Mouse (Mus musculus): Measurements from ENCODE around the gene Gm12258.
A peak's percentile ranks its signal among the peaks of the same experiment; 100 is the strongest.
"Not testable (repeated sequence)": the region's sequence is repeated elsewhere in the genome, so short reads cannot be mapped to it uniquely, and the experiment has no call there.

Gene Gm12258

GRCm38 (mm10) chr11:58846919-58847461, at the start of gene Gm12258:
Gene Gm12258 (plus strand): TSS chr11:58847158.
- DNase-seq (ENCODE audit: low read depth, low spot score) = peak; percentile 100

GRCm38 (mm10) chr11:58799747-58800146, 47.2 kb upstream of the Gm12258 start:
- DNase-seq (ENCODE audit: low read depth, low spot score) = no peak

GRCm38 (mm10) chr11:58801558-58802228, 45.3 kb upstream of the Gm12258 start, which contains the start of gene Fam183b:
Gene Fam183b (minus strand): TSS chr11:58801960.
- no peak for DNase-seq (ENCODE audit: low read depth, low spot score)

GRCm38 (mm10) chr11:58803871-58804270, 43.1 kb upstream of the Gm12258 start:
- no peak for DNase-seq (ENCODE audit: low read depth, low spot score)

GRCm38 (mm10) chr11:58804393-58804792, 42.6 kb upstream of the Gm12258 start:
- no peak for DNase-seq (ENCODE audit: low read depth, low spot score)

- DNase-seq (ENCODE audit: low read depth, low spot score) = no peak
Observed at GRCm38 (mm10) chr11:58812001-58812400, 35.0 kb upstream of the Gm12258 start.

- DNase-seq (ENCODE audit: low read depth, low spot score) = not testable (repeated sequence)
Observed at GRCm38 (mm10) chr11:58814700-58815099, 32.3 kb upstream of the Gm12258 start, which contains the start of gene Olfr313. Gene Olfr313 (plus strand): TSS chr11:58815000.

- no peak for DNase-seq (ENCODE audit: low read depth, low spot score)
Observed at GRCm38 (mm10) chr11:58815676-58816075, 31.3 kb upstream of the Gm12258 start.

GRCm38 (mm10) chr11:58828937-58829336, 18.0 kb upstream of the Gm12258 start, which contains the start of gene Olfr312:
Gene Olfr312 (plus strand): TSS chr11:58829237.
- DNase-seq (ENCODE audit: low read depth, low spot score) = not testable (repeated sequence)

- DNase-seq (ENCODE audit: low read depth, low spot score) = no peak
Observed at GRCm38 (mm10) chr11:58829764-58830163, 17.2 kb upstream of the Gm12258 start.

GRCm38 (mm10) chr11:58832541-58832940, 14.4 kb upstream of the Gm12258 start:
- DNase-seq (ENCODE audit: low read depth, low spot score) = not testable (repeated sequence)

- DNase-seq (ENCODE audit: low read depth, low spot score) = not testable (repeated sequence)
Observed at GRCm38 (mm10) chr11:58838951-58839350, 8.0 kb upstream of the Gm12258 start, which contains the start of gene Olfr311. Gene Olfr311 (plus strand): TSS chr11:58839251.

GRCm38 (mm10) chr11:58847636-58848035, 678 bp downstream of the Gm12258 start:
- DNase-seq (ENCODE audit: low read depth, low spot score) = no peak

GRCm38 (mm10) chr11:58849731-58850130, 2.8 kb downstream of the Gm12258 start:
- DNase-seq (ENCODE audit: low read depth, low spot score) = no peak

GRCm38 (mm10) chr11:58860744-58861143, 13.8 kb downstream of the Gm12258 start:
- DNase-seq (ENCODE audit: low read depth, low spot score) = no peak

GRCm38 (mm10) chr11:58867039-58867953, 20.3 kb downstream of the Gm12258 start, which contains the start of gene 2810021J22Rik:
Gene 2810021J22Rik (plus strand): TSS chr11:58867216.
- peak; percentile 65 for DNase-seq (ENCODE audit: low read depth, low spot score)

- no peak for DNase-seq (ENCODE audit: low read depth, low spot score)
Observed at GRCm38 (mm10) chr11:58867954-58868330, 21.0 kb downstream of the Gm12258 start.

GRCm38 (mm10) chr11:58870961-58871360, 24.0 kb downstream of the Gm12258 start:
- no peak for DNase-seq (ENCODE audit: low read depth, low spot score)

- DNase-seq (ENCODE audit: low read depth, low spot score) = no peak
Observed at GRCm38 (mm10) chr11:58883756-58884155, 36.8 kb downstream of the Gm12258 start.

GRCm38 (mm10) chr11:58890511-58890910, 43.6 kb downstream of the Gm12258 start:
- DNase-seq (ENCODE audit: low read depth, low spot score) = no peak

- DNase-seq (ENCODE audit: low read depth, low spot score) = no peak
Observed at GRCm38 (mm10) chr11:58894456-58894855, 47.5 kb downstream of the Gm12258 start.

- DNase-seq (ENCODE audit: low read depth, low spot score) = no peak
Observed at GRCm38 (mm10) chr11:58897485-58897884, 50.5 kb downstream of the Gm12258 start.
